Mouse (Mus musculus): Measurements from ENCODE around the gene Mgat5b.

GRCm38 (mm10) chr11:117027681-117028080, 109.0 kb downstream of the Mgat5b start:
- TF ChIP-seq CTCF (IDR thresholded peaks at IDR 0.05; ENCODE audit: borderline replicate concordance, insufficient read depth, low read depth, low read length) (no peak), POLR2A (IDR thresholded peaks at IDR 0.05; ENCODE audit: borderline replicate concordance, insufficient read depth, low read length) (no peak)

Data from cerebellum, adult 2 months (tissue).